Mouse (Mus musculus) 3134 (cell line): Measurements from ENCODE around the gene Chst15.
A peak's percentile ranks its signal among the peaks of the same experiment; 100 is the strongest.

Experiments
- DNase-seq: peaks from one replicate; pipeline ENCODE4 v3.0.0-alpha.2; 2011; ENCODE audit warnings: low spot score; ENCODE audit not compliant: insufficient read length; ENCODE audit errors: extremely low read depth

Gene Chst15

DNA sequence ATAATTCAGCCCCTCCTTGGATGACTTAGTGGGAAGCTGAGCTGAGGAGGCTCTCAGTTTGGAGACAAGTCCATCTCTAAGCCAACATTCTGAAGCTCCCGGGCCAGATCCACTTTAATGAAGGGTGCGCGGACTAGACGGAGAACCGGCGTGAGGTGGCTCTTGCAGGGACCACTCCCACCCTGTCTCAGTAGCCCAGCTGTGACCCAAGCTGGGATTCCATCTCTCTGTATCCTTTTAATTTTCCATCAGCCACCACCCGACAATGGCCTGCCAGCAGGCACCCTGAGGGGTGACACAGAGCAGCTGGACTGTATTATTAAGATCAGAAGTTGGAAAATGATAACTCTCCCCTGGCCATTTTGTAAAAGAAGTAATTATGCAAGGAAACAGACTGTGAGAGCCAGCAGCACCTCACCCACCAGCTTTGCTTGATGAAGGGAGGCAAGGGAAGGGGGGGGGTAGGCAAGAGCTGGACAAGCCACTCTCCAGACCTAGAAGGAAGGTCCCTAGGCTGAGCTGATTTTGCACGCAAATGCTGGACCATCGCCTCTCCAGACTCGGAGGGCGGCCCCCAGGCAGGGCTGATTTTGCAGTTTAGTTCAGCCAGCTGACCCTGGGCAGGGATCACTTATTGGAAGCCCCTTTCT, 20.4 kb upstream of the Chst15 start:
- DNase-seq: no peak

DNA sequence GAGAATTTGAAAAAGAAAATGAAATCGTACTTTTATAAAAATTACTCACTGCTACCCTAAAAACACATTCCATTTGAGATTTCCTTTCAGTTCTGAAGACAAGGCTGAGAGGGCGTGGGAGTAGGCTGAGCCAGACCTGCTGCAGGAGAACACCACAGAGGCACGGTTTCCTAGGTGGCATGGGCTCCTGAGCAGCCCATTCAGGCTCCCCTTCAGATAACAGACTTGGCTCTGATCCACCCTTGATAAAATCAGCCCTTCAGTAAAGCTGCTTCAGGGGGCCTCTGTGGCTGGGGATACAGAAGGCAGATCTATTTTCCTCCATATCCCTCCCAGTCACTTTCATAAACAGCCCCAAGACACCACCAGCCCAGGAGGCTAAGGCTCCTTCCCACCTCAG, 19.8 kb upstream of the Chst15 start:
- DNase-seq: no peak

DNA sequence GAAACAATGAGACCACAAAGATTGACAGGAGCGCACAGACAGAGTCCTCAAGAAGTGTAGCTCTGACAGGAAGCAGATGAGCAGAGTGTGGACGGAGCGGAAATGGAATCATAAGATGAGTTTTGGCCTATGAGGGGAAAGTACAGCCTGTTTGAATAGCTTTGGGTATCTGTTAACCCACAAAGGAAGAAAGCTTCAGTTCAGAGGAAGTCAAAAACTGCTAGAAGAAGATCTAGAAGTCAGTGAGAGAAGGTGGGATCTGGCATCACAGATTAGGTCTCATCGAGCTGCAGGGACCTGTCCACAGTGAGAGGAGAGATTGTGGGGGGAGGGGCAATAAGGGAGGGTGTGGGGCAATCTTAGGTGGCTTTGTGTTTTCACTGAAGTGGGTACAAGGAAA, 18.3 kb upstream of the Chst15 start:
- DNase-seq: no peak

DNA sequence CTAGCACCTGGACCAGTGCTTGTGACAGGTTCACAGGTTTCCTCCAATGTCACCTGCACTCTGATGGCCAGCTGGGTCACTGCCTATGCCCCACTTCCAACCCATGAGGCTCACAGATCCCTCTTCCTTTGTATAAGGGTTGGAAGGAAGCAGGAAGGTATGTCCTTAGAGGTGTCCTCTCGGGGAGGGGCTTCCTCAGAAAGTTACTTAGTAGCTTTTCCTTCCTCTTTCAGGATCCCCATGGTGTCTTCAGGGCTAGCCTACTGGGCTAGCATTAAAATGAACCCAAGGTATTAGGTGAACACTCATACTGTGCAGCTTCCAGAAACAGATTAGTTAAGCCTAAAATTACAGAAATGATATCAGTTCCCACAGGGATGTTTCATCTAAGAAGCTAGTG, 16.1 kb upstream of the Chst15 start:
- DNase-seq: no peak

DNA sequence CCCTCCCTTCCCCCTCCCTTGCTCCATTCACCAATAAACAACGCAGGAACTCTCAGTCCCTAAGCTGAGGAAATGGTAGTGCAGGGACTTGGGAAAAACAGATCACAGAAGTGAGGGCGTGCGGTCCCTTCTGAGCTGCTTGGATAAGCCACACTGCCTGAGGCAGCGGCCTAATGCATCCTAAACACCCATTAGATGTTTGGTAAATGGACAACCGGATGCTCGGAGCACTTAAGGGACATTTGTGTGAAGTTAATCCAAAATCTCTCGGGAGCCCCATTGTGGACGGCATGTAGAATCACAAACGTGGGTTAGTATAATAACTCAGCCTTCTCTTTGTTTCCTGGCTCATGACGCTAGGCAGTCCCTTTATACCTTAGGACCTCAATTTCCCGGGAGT, 15.1 kb upstream of the Chst15 start:
- no peak for DNase-seq

DNA sequence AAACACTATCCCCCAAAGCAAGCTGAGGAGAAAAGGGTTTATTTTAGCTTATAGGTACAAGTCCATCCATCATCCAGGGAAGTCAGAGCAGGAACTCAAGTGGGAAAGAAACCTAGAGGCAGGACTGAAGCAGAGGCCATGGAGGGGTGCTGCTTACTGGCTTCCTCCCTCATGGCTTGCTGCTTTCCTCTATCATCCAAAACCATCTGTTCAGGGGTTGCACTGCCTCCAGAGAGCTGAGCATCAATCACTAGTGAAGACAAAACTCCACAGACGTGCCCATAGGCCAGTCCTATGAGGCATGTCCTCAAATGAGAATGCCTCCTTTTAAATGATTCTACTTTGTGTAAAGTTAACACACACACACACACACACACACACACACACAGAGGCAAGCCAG, 13.2 kb upstream of the Chst15 start:
- no peak for DNase-seq

DNA sequence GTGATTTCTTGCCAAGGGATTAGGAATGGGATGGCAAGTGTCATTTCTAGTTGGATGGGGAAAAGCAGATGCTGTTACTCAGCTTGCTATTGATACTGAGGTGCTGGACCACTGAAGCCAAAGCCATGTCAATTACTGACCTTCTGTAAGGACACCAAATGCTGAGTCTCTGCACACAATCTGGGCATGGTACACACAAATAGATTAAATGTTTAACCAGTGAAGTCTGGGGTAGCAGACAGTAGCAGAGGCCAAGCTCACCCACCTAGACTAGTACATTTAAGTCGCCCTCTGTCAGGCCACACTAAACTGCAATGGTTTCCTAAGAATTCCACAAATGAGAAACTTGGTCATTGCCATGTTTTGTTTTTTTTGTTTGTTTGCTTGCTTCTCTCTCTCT, 11.6 kb upstream of the Chst15 start:
- no peak for DNase-seq

DNA sequence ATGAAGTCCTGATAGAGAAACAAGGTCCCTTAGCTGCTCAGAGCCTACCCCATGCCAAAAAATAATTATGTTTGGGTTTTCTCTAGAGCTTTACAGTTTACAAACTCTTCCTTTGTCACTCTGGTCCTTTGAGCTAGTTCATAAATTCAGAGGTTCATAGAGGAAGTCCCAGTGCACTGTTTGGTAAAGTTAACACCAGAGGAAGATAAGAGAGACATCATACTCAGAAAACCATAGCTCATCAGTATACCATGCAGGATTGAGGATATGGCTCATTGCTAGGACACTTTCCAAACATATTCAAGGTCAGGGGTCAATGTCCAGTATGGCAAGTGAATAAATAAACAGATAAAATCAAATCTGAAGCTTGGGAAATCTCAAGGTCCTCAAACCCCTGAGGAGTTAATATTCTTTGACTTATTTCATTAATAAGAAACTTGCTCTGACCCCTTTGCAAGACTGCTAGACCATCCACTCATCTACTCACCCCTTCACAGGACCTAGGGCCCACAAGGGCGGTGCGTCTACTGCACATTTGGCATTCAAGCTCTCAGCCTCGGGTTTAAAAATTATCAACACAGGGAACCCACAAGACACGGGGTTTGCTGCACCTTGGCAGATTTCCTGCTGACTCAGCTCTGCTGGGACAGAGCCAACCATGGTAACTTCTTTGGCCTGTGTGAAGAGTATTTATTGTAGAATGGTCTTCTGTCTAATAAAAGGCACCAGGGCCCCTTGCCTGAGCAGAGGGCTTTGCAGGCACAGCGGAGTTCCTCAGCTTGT, 8.7 kb upstream of the Chst15 start:
- DNase-seq: peak; percentile 57

DNA sequence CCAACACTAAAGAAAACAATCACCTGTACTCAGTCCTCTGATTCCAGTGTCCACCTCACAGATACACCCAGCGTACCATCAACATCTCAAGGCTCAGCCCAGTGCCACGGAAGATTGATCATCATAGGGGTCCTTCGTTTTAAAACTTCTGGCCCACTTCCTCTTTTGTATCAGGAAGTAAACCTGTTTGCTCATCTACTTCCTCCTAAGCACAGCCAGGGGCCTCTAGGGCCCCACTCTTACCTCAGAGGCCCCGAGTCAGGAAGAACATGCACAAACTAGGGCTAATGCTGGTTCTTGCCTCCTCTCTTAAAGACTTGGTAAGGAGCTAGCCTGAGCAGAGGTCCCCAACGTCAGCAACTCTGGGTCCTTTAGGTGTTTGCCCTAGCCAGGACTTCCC, 6.4 kb upstream of the Chst15 start:
- DNase-seq: no peak

DNA sequence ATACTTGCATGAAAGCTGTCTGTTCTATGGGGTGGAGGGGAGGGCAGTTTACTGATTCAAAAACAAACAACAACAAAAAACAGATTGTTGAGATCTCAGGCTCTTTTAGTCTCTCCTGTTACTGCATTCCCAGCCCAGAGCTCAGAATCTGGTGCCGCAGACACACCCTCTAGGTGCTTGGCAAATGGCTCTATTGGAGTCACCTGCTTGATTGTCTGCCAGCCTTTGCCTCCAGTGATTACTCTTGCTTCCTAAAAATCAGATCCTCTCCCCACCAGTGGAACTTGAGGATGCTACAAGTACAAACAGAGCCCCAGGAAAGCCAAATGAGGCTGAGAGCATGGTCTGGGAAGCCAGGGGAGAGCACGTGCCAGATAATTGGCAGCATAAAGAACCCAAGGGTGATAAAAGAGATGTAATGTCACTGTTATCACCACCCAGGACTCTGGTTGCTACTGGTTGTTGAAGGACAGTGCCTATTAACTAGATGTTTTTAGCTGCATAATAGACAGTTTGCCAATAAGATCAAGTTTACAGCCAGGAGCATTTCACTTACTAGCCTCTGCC, 4.4 kb upstream of the Chst15 start:
- DNase-seq: no peak

DNA sequence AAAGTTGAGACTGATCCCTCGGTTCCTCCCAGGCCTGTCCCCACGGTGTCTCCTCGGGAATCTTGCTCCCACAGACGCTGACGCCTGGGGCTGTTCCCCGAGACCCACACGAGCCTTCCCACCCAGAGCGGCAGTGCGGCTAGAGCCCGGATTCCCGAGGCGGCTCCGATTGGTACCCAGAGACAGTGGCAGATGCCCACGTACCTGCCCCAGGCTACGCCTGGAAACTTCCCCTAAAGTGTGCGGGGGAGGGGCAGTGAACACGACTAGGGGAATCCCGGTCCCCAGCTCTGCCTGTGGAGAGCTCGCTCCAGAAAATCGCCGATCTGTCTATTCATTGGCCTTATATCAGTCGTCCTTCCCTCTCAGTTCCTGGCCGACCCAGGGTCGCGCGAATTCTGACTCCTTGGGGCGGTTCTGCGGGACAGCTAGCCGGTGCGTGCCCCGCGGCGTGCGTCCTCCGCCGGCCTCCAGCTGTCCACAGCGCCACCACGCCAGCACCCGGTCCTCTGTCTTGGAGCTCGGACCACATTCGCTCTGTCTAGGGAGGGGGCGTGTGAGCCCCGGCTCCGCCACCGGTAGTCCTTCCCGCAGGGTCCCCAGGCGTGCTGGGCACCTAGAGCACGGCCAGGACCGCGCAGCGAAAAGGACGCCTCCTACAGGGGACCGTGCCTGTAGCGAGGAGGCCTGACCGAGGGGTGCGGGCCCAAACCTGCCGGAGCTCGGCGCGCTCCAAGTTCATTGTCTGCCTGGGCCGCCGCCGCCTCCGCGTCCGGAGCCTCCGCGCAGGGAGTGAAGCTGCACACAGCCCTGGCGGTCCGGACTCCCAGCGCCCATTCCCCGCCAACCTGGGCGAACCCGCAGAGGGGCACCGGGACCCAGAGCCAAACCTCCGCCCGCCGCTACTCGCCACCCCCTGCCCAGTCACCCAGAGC, 660 bp downstream of the Chst15 start:
- DNase-seq: peak; percentile 4

DNA sequence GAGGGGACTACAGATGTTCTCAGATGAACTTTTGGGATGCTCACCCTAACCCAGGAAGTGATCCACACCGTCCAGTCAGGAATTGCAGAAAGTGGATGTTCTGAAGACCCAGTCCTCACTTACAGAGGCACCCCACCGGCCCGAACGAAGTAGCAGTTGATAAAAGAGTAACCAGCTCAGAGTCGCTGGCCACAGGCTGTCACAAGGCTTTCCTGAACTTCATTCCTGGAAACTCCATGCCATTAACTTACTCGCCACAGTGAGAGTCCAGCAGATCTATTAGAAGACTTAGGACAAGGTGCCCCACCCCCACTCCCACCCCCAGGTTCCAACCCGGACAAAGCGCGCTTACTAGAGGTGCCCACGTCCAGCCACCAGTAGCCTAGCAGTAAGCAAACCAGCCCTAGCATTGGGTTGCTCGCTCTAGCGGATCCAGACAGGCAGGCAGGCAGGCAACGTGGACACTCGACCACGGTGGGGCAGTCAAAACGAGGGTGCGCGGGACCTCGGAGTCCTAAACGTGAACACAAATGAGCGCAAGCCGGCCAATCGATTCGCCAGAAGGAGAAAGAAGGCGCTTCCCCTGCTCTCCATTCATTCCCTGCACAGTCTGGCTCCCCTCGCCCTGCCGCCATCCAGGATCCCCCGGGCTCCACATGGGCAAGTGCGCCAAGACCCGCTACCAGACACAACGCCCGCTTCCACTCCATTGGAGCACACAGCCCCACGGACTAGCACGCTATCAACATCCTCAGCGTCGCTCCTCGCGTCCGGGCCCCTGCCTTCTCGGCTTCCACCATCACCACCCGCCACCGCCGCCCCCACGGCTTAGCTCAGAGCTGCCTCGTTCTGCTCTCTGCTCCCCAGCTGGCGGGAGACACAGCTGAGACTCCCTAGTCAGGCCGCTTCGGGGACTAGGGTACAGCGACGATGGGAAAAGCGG, 1.6 kb downstream of the Chst15 start:
- no peak for DNase-seq

DNA sequence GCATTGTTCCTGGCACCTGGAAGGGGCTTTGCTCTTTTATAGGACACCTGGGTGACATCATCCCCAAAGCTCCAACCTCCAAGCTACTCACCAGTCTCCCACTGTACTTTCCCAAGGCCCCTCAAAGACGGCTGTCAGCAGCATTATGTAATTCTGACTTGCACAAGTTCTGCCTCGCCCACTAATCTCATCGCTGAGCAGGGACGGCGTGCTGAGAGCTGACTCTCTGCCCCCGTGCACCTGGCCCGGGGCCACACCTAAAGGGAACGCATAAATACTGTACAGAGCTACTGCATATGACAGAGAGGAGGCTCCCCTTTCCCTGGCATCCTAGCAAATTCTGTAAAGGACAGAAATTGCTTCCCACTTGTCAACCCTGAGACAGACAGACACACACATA, 4.6 kb downstream of the Chst15 start:
- peak; percentile 3 for DNase-seq

DNA sequence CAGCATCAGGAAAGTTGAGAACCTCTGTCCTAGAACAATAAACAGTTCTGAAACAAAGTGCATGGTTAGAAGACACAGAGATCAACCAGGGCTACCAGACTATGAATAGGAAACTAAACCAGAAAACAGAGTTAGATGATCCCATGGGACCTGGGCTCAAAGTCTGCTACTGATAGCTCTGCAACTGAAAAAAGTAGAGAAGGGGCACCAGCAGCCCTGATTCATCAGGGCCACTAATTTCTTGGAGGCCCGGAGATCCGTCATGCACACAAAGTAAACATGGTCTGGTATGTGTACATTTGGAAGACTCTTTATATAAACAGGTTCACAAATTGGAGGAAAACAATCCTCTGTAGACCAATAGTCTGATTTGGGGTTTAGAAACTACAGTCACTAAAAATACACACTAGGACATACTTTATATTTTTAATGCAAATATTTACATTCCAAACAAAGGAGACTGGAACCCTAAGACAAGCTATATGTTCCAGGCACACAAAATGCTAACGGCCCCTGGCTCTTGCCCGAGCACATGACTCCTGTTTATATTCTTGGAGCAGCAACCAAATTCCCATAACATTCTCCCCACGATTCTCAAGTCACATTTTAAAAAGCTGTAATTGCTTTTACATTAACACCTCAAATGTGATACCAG, 8.4 kb downstream of the Chst15 start:
- DNase-seq: no peak

DNA sequence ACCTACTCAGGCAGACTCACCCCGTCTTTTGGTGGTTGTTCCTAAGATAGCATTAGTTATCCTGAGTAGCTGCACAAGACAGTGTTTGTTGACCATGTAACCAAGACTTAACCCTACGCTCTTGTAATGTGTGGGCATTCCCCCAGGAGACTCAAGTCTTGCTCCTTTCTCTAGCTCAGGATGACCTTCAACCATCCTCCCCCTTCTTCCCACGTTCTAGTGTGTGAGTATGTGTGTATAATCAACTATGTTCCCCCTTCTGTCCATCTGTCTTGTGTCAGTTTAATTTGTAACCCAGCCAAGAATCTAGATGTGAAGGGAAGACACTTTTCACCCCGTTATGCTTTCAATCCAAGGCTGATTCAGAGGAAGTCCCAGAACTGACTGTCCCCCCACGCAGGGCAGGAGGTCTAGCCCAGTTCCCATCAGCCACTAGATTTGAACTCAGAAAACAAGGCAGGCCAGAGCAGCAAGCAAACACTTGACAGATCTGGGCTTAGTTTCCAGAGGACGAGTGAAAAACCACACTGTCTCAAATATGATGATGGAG, 9.2 kb downstream of the Chst15 start:
- no peak for DNase-seq

DNA sequence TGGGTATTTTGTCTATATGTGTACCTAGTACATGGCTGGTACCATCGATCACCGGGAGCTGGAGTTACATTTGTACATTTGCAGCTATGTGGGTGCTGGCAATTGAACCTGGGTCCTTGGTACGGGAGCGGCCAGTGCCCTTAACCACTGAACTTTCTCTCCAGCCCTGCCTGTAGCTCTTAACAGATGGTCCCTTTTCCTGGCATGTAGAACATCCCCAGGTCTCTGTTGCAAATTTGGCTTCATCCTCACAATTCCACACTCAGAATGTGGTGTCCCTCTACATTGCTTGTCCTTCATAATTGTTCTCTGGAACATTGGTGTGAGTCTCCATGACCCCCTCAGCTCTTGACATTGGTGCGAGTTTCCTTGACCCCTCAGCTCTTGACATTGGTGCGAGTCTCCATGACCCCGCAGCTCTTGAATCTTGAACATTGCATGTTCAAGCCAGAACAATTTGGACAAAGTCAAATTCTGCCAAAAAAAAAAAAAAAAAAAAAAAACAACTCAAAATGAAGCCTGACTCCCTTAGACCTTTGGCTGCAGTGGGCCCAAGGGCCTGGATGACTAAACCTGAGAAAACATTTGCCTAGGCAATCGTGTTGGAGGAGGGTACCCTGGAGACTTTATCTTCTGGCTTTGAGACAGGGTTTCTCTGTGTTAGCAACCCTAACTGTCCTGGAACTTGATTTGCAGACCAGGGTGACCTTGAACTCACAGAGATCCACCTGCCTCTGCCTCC, 10.2 kb downstream of the Chst15 start:
- DNase-seq: no peak

DNA sequence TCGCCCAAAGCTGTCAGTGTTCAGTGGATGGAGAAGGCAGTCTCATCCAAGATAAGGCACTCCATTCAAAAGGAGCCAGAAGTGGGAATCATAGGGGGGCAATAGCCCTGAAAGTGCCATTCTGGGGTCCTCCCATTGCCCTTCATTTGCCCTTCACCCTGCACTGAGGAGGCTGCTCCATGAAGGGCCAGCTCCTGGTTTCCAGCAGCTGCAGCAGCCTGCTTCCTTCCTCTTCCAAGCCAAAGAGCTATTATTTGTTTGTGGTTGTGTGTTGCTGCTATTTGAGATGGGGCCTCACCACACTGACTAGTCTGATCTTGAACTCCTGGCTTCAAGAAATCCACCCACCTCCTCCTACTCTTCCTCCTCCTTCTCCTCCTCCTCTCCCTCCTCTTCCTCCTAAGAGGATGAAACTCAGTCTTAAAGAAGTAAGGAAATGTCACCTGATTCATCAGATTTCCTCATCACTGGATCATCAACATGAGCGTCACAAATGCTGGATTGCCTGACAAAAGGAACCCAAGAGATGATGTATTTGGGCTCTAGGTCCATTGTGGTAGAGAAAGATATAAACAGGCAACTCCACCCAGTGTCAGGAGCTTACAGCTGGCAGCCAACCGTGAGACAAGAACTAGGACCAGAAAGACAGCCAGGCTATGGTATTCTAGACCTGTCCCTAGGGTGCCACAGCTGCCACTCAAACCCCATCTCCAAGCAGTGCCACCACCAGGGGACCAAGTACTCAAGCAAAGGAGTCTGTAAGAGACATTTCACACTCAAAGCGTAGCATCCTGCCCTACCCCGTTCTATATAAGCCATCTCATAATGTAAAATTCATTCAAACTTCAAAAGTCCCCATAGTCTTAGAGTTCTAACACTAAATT, 11.3 kb downstream of the Chst15 start:
- no peak for DNase-seq
